ENCODE assay signal across 33 mouse cellular contexts in genomic region chr9:57345902-57346301, GRCm38 (mm10).
"Had no signal": no experiment of that assay in that cellular context is flagged by ENCODE, and none has a peak within 500 bp of the region (broad histone marks: within the 10 kb centered on the region; RNA-seq: fewer than 3 reads in every experiment).

No protein-coding gene starts in this region.

- DNase-seq: heart, postnatal 10 days; heart, postnatal 14 days; heart, postnatal 36 days; heart, postnatal 4 days; kidney, adult 11 months; kidney, adult 18-20 months; kidney, adult 2 months; kidney, adult 8-10 months; kidney, adult 9 months; kidney, postnatal 10 days; kidney, postnatal 14 days; kidney, postnatal 25 days; kidney, postnatal 36 days; kidney, postnatal 4 days; layer of hippocampus, adult 9-11 months; layer of hippocampus, postnatal 36 days had no signal

- H3K27ac ChIP-seq: heart, embryonic 13.5 days; heart, embryonic 15.5 days; hindbrain, embryonic 10.5 days; hindbrain, embryonic 12.5 days; hindbrain, embryonic 13.5 days; hindbrain, embryonic 14.5 days; hindbrain, embryonic 15.5 days; hindbrain, postnatal 0 days; intestine, embryonic 15.5 days; kidney, embryonic 15.5 days; kidney, postnatal 0 days; left cerebral cortex, adult 2 months had no signal

- H3K36me3 ChIP-seq: heart, embryonic 12.5 days; heart, embryonic 13.5 days; heart, embryonic 15.5 days; hindbrain, embryonic 10.5 days; hindbrain, embryonic 12.5 days; hindbrain, embryonic 13.5 days; hindbrain, embryonic 15.5 days; intestine, embryonic 15.5 days; kidney, embryonic 15.5 days had no signal

- H3K4me2 ChIP-seq: heart, embryonic 12.5 days; heart, embryonic 13.5 days; heart, embryonic 15.5 days; hindbrain, embryonic 12.5 days; hindbrain, embryonic 13.5 days; hindbrain, embryonic 14.5 days; hindbrain, embryonic 15.5 days; intestine, embryonic 15.5 days; kidney, embryonic 15.5 days had no signal

- H3K27me3 ChIP-seq: heart, embryonic 12.5 days; heart, embryonic 13.5 days; heart, embryonic 15.5 days; hindbrain, embryonic 12.5 days; hindbrain, embryonic 13.5 days; hindbrain, embryonic 15.5 days; intestine, embryonic 15.5 days; kidney, embryonic 15.5 days had no signal

- H3K9ac ChIP-seq: heart, embryonic 12.5 days; heart, embryonic 13.5 days; heart, embryonic 15.5 days; hindbrain, embryonic 12.5 days; hindbrain, embryonic 13.5 days; hindbrain, embryonic 14.5 days; hindbrain, embryonic 15.5 days; intestine, embryonic 15.5 days; kidney, embryonic 15.5 days had no signal

- H3K4me1 ChIP-seq: heart, embryonic 12.5 days; hindbrain, embryonic 10.5 days; hindbrain, embryonic 12.5 days; hindbrain, embryonic 13.5 days; hindbrain, embryonic 15.5 days had no signal

- H3K9me3 ChIP-seq: heart, embryonic 12.5 days; heart, embryonic 15.5 days; hindbrain, embryonic 10.5 days; hindbrain, embryonic 12.5 days; hindbrain, embryonic 13.5 days; hindbrain, embryonic 15.5 days; intestine, embryonic 15.5 days; kidney, embryonic 15.5 days had no signal

- H3K4me3 ChIP-seq: heart, embryonic 12.5 days; heart, embryonic 13.5 days; heart, embryonic 15.5 days; hindbrain, embryonic 10.5 days; hindbrain, embryonic 12.5 days; hindbrain, embryonic 13.5 days; hindbrain, embryonic 15.5 days; intestine, embryonic 15.5 days; kidney, embryonic 15.5 days; left cerebral cortex, adult 2 months had no signal

- ATAC-seq: hindbrain, embryonic 16.5 days; hindbrain, postnatal 0 days; inflammation-experienced regulatory T-cells, adult 6 months; intestine, embryonic 15.5 days; intestine, embryonic 16.5 days; intestine, postnatal 0 days had no signal
